Mouse (Mus musculus): ENCODE data around the gene Polr1d.

GRCm38 (mm10) chr5:147135089-147135446 lies 58.2 kb downstream of the Polr1d start:
- TF ChIP-seq CTCF (IDR thresholded peaks at IDR 0.05; ENCODE audit: insufficient read depth, low read length) (no peak), POLR2A (IDR thresholded peaks at IDR 0.05; ENCODE audit: borderline replicate concordance, extremely low read depth, low read depth, low read length) (no peak)
